Mouse (Mus musculus): ENCODE data around the gene Metrnl.

- TF ChIP-seq CTCF (IDR thresholded peaks at IDR 0.05; ENCODE audit: low read depth) (no peak), EP300 (optimal IDR thresholded peaks at IDR 0.05) (no peak)
Observed at GRCm38 (mm10) chr11:121697271-121697670, 4.1 kb upstream of the Metrnl start.

Measured in stomach, postnatal 0 days (tissue).